Mouse (Mus musculus): ENCODE results near the gene Piezo1. TPM values are rescaled to one million over a fixed set of nuclear protein-coding genes. Genes with fewer than 3 reads are reported as not detected.

Gene Piezo1
- polyA plus RNA-seq, 1 experiment from 2014 or later: 7.0 TPM

DNA sequence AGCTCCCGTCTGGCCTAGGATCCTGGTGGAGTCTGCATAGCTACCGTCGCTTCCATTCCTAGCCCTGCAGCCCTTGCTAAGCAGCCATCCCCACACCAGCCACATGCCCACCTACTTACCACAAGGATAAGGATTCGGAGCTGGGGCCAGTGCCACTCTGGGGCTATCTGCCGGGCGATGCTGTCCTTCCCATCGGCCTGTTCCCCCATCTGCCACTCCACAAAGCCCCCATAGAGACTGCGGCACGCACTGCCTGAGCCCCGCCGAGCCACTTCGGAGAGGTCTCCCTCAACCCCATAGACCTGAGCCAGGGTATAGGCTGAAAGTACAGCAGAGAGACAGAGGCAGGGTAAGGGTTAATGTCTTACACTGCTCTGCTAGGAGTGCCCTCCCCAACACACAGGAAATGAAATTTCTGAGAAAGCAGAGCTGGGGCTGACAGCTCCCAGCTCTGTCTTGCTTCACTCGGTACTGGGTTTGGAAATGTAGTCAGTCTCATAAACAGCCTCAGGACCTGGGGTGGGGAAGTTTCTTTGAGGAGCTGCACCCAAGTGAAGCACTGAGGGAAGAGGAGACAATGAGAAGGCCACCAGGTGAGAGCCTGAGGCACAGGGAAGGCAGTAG, 113.3 kb downstream of the Piezo1 start:
- H3K9ac ChIP-seq (ENCODE audit: low read length): no peak overlapping the region
- no peaks in the 10 kb centered on the region for H3K4me1 ChIP-seq (replicated peaks; ENCODE audit: control insufficient read depth, insufficient read depth)
- 89% methylated on average over 13 of the region's 13 CpGs for WGBS
- no peak overlapping the region for H3K4me3 ChIP-seq (ENCODE audit: low read depth, low read length)
- no peaks in the 10 kb centered on the region for H3K9me3 ChIP-seq (ENCODE audit: control insufficient read depth, low read length)
- H3K36me3 ChIP-seq (ENCODE audit: control insufficient read depth, insufficient read depth, low read length): peaks cover 12% of the 10 kb centered on the region; the same call in 1 of the 2 replicates
- ATAC-seq (ENCODE audit: low FRiP score, low TSS enrichment) (no peak; the same call in 1 of the 2 replicates), DNase-seq (ENCODE audit: low spot score) (no peak)
- H3K27me3 ChIP-seq (ENCODE audit: control insufficient read depth, insufficient read depth, low read length): no peaks in the 10 kb centered on the region
- H3K27ac ChIP-seq (replicated peaks): no peak overlapping the region
- TF ChIP-seq EP300 (optimal IDR thresholded peaks at IDR 0.05) (no peak), CTCF (IDR thresholded peaks at IDR 0.05; ENCODE audit: low read depth) (no peak)
- no peak overlapping the region for H3K4me2 ChIP-seq (replicated peaks; ENCODE audit: low read depth)

DNA sequence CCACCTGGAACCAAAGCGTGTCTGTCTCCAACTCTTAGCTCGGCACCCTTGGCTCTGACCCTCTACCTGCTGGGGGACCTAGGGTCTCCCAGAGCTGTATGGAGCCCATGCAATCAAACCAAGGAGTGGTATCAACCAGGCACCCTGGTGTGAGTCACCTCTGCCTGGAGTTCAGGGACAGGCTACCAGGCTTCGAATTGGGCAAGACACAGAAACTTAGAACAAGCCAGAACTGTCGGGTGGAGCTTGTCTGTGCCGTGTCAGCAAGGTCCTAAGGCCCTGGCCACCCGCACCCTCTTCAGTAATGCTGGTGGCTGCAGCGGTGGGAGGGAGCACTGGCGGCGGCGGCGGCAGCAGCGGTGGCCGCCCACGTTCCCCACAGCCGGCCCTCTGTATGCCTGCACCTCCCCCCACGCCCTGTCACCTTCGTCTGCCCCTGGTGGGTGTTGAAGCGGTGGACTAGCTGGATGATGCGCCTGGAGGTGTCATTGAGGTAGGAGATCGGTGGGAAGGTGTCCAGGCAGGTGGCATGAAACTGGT, 114.5 kb downstream of the Piezo1 start:
- Histone ChIP-seq H3K4me3 (ENCODE audit: low read depth, low read length) (no peak overlapping the region), H3K27ac (replicated peaks) (no peak overlapping the region), H3K4me2 (replicated peaks; ENCODE audit: low read depth) (no peak overlapping the region), H3K9ac (ENCODE audit: low read length) (no peak overlapping the region), H3K36me3 (ENCODE audit: control insufficient read depth, insufficient read depth, low read length) (peaks cover 12% of the 10 kb centered on the region; the same call in 1 of the 2 replicates), H3K9me3 (ENCODE audit: control insufficient read depth, low read length) (no peaks in the 10 kb centered on the region), H3K4me1 (replicated peaks; ENCODE audit: control insufficient read depth, insufficient read depth) (no peaks in the 10 kb centered on the region), H3K27me3 (ENCODE audit: control insufficient read depth, insufficient read depth, low read length) (no peaks in the 10 kb centered on the region)
- DNase-seq (ENCODE audit: low spot score) (no peak), ATAC-seq (ENCODE audit: low FRiP score, low TSS enrichment) (no peak)
- 87% methylated on average over 20 of the region's 20 CpGs for WGBS
- no peak for TF ChIP-seq EP300 (optimal IDR thresholded peaks at IDR 0.05)
- no peak for TF ChIP-seq CTCF (IDR thresholded peaks at IDR 0.05; ENCODE audit: low read depth)

DNA sequence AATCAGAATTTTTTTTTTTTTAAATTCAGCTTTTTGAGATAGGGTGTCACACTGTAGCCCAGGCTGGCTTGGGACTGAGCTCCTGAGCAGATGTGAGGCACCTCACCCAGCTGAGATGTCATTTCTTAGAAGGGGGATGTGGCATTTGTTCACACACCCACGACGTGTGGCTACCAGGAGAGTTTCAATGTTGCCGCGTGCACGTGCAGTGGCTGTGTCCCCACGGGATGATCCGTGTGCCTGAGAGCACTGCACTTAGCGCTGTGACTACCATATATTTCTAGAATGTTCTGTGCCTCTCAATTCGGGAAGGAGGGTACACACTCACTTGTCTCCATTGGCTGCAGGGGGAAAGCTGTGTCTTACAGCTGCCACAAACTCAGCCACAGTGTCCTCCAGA, 115.0 kb downstream of the Piezo1 start:
- Histone ChIP-seq H3K4me3 (ENCODE audit: low read depth, low read length) (no peak overlapping the region), H3K4me2 (replicated peaks; ENCODE audit: low read depth) (no peak overlapping the region), H3K27ac (replicated peaks) (no peak overlapping the region), H3K9me3 (ENCODE audit: control insufficient read depth, low read length) (no peaks in the 10 kb centered on the region), H3K36me3 (ENCODE audit: control insufficient read depth, insufficient read depth, low read length) (peaks cover 12% of the 10 kb centered on the region; the same call in 1 of the 2 replicates), H3K9ac (ENCODE audit: low read length) (no peak overlapping the region), H3K27me3 (ENCODE audit: control insufficient read depth, insufficient read depth, low read length) (no peaks in the 10 kb centered on the region), H3K4me1 (replicated peaks; ENCODE audit: control insufficient read depth, insufficient read depth) (no peaks in the 10 kb centered on the region)
- WGBS: 93% methylated on average over 9 of the region's 9 CpGs
- ATAC-seq (ENCODE audit: low FRiP score, low TSS enrichment): no peak
- no peak for DNase-seq (ENCODE audit: low spot score)
- TF ChIP-seq CTCF (IDR thresholded peaks at IDR 0.05; ENCODE audit: low read depth) (no peak), EP300 (optimal IDR thresholded peaks at IDR 0.05) (no peak)

DNA sequence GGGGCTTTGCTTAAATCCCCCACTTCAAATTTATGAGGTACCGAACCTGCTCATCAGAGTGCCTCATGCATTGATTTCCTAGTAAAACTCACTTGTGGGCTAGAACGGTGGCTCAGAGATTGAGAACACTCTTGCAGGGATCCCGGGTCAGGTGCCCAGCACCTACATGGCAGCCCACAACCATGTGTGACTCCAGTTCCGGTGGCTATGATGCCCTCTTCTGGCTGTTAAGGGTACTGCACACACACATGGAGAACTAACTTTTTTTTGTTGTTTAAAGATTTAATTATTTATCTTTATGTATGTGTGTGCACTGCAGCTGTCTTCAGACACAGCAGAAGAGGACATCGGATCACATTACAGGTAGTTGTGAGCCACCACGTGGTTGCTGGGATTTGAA, 115.8 kb downstream of the Piezo1 start:
- peaks cover 12% of the 10 kb centered on the region; the same call in 1 of the 2 replicates for H3K36me3 ChIP-seq (ENCODE audit: control insufficient read depth, insufficient read depth, low read length)

DNA sequence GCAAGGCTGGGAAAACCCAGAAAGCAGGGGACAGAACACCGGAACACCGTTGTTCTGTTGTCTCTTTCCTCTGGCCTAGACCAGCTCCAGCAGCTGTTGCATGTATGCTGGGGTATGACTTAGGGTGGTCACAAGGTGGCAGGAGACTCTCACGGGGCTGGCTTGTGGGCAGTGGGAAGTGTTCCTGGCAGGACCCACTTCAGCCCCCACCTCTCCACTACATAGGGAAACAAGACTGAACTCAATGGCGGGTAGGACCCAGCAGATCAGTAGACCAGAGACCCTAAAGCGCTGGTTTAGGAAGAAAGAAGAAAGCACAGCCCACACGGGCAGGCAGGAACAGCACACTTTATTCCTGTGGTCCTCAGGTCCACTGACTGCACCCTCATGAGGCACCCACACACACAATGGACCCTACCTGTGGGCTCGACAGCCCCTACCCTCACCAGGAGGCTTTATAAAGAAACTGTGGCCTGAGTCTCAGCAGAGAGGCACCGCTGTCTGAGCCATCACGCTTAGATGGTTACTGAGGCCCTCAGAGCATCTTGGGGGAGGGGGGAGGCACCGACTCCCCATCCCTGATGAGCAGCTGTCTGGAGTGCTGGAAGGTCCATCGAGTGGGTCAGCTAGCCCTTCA, 117.7 kb downstream of the Piezo1 start:
- Histone ChIP-seq H3K36me3 (ENCODE audit: control insufficient read depth, insufficient read depth, low read length) (peaks cover 12% of the 10 kb centered on the region; the same call in 1 of the 2 replicates), H3K4me1 (replicated peaks; ENCODE audit: control insufficient read depth, insufficient read depth) (no peaks in the 10 kb centered on the region), H3K27me3 (ENCODE audit: control insufficient read depth, insufficient read depth, low read length) (no peaks in the 10 kb centered on the region), H3K4me3 (ENCODE audit: low read depth, low read length) (no peak overlapping the region), H3K27ac (replicated peaks) (no peak overlapping the region), H3K9ac (ENCODE audit: low read length) (no peak overlapping the region), H3K9me3 (ENCODE audit: control insufficient read depth, low read length) (no peaks in the 10 kb centered on the region), H3K4me2 (replicated peaks; ENCODE audit: low read depth) (no peak overlapping the region)
- DNase-seq (ENCODE audit: low spot score) (no peak), ATAC-seq (ENCODE audit: low FRiP score, low TSS enrichment) (no peak; the same call in 1 of the 2 replicates)
- TF ChIP-seq CTCF (IDR thresholded peaks at IDR 0.05; ENCODE audit: low read depth) (peak; percentile 57), EP300 (optimal IDR thresholded peaks at IDR 0.05) (no peak)
- 59% methylated on average over 11 of the region's 11 CpGs for WGBS

More for the DNA sequence above, 115.8 kb downstream of the Piezo1 start:
- Histone ChIP-seq H3K4me3 (ENCODE audit: low read depth, low read length) (no peak overlapping the region), H3K27ac (replicated peaks) (no peak overlapping the region), H3K27me3 (ENCODE audit: control insufficient read depth, insufficient read depth, low read length) (no peaks in the 10 kb centered on the region), H3K4me1 (replicated peaks; ENCODE audit: control insufficient read depth, insufficient read depth) (no peaks in the 10 kb centered on the region), H3K4me2 (replicated peaks; ENCODE audit: low read depth) (no peak overlapping the region), H3K9ac (ENCODE audit: low read length) (no peak overlapping the region), H3K9me3 (ENCODE audit: control insufficient read depth, low read length) (no peaks in the 10 kb centered on the region)
- TF ChIP-seq EP300 (optimal IDR thresholded peaks at IDR 0.05): no peak
- peak; percentile 57 for TF ChIP-seq CTCF (IDR thresholded peaks at IDR 0.05; ENCODE audit: low read depth)
- WGBS: 91% methylated on average over 6 of the region's 6 CpGs
- no peak for DNase-seq (ENCODE audit: low spot score)
- ATAC-seq (ENCODE audit: low FRiP score, low TSS enrichment): no peak
